Mouse (Mus musculus): ENCODE results near the gene Zfp616. TPM values are rescaled to one million over a fixed set of nuclear protein-coding genes. Genes with fewer than 3 reads are reported as not detected.

Zfp616 gene
- polyA plus RNA-seq (2015; fragmentation: Nextera tagmentation; extraction: Ambion mirVana), result not detected in 2 replicates

GRCm38 (mm10) chr11:74069655-74070054 lies at the start of gene Zfp616:
TSS of gene Zfp616 (plus strand) at chr11:74069955.

DNA sequence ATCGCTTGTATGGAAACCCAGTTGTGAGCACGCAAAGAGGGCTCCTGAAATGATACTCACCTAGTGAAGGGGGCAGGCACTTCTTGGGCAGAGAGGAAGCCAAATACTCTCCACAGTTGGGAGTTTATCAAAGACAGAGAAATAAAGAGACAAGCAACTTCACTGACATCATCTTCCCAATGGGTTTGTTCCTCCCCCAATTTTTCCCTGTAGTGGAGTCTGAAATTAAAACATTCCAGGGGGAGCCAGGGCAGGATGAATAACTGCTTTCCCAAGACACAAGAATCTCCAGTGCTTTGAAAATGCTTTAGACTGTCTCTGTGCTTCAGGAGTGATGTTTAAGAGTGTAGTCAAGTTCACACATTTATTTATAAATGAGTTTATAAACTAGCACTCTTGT lies 13.3 kb upstream of the Zfp616 start, which contains the start of the genes Olfr139 and Olfr399:
Gene Olfr139 (minus strand): TSS at position 101 of the 400 bp plus-strand sequence.
Gene Olfr399 (minus strand): TSS at position 165 of the 400 bp plus-strand sequence.

GRCm38 (mm10) chr11:74113412-74113811 lies 43.7 kb downstream of the Zfp616 start, which contains the start of gene Olfr401:
TSS of gene Olfr401 (plus strand) at chr11:74113712.

Other genes starting within 250 kb of the Zfp616 start
- not detected in 2 replicates for gene Olfr393, start 218.5 kb upstream of the Zfp616 start, polyA plus RNA-seq (2015; fragmentation: Nextera tagmentation; extraction: Ambion mirVana)
- gene Olfr394, start 179.2 kb upstream of the Zfp616 start, polyA plus RNA-seq (2015; fragmentation: Nextera tagmentation; extraction: Ambion mirVana), result not detected in 2 replicates
- not detected in 2 replicates for gene Olfr395, start 160.7 kb upstream of the Zfp616 start, polyA plus RNA-seq (2015; fragmentation: Nextera tagmentation; extraction: Ambion mirVana)
- gene Olfr23, start 133.3 kb upstream of the Zfp616 start, polyA plus RNA-seq (2015; fragmentation: Nextera tagmentation; extraction: Ambion mirVana), result not detected in 2 replicates
- gene Olfr397, start 109.1 kb upstream of the Zfp616 start, polyA plus RNA-seq (2015; fragmentation: Nextera tagmentation; extraction: Ambion mirVana), result not detected in 2 replicates
- not detected in 2 replicates for gene Olfr398, start 79.5 kb upstream of the Zfp616 start, polyA plus RNA-seq (2015; fragmentation: Nextera tagmentation; extraction: Ambion mirVana)
- not detected in 2 replicates for gene Olfr139, start 13.4 kb upstream of the Zfp616 start, polyA plus RNA-seq (2015; fragmentation: Nextera tagmentation; extraction: Ambion mirVana)
- not detected in 2 replicates for gene Olfr399, start 13.3 kb upstream of the Zfp616 start, polyA plus RNA-seq (2015; fragmentation: Nextera tagmentation; extraction: Ambion mirVana)
- not detected in 2 replicates for gene Olfr401, start 43.8 kb downstream of the Zfp616 start, polyA plus RNA-seq (2015; fragmentation: Nextera tagmentation; extraction: Ambion mirVana)
- gene Olfr402, start 83.6 kb downstream of the Zfp616 start, polyA plus RNA-seq (2015; fragmentation: Nextera tagmentation; extraction: Ambion mirVana), result not detected in 2 replicates
- gene Olfr403, start 116.3 kb downstream of the Zfp616 start, polyA plus RNA-seq (2015; fragmentation: Nextera tagmentation; extraction: Ambion mirVana), result not detected in 2 replicates
- gene Olfr43, start 141.4 kb downstream of the Zfp616 start, polyA plus RNA-seq (2015; fragmentation: Nextera tagmentation; extraction: Ambion mirVana), result not detected in 2 replicates
- gene Olfr406, start 189.9 kb downstream of the Zfp616 start, polyA plus RNA-seq (2015; fragmentation: Nextera tagmentation; extraction: Ambion mirVana), result not detected in 2 replicates
- not detected in 2 replicates for gene Olfr59, start 213.8 kb downstream of the Zfp616 start, polyA plus RNA-seq (2015; fragmentation: Nextera tagmentation; extraction: Ambion mirVana)

All from urinary bladder, postnatal 0 days (tissue).